Mouse (Mus musculus): Measurements from ENCODE around the gene Syn2. TPM values are rescaled to one million over a fixed set of nuclear protein-coding genes. Genes with fewer than 3 reads are reported as not detected.

Syn2 gene
- polyA plus RNA-seq, 1 experiment from 2014 or later, result 16.2 TPM

Small RNA genes within 50 kb of the gene (microRNA-seq; reads per million reads assigned to microRNA genes)
- gene Gm24767, result not detected

Other genes with a start within 250 kb of the Syn2 start
- gene Vgll4, start 164.9 kb upstream of the Syn2 start, polyA plus RNA-seq (2015; fragmentation: Nextera tagmentation; extraction: Ambion mirVana), result 62.4 and 66.2 TPM in 2 replicates
- gene Tamm41, start 97.0 kb upstream of the Syn2 start, polyA plus RNA-seq (2015; fragmentation: Nextera tagmentation; extraction: Ambion mirVana), result 50.8 and 55.5 TPM in 2 replicates
- gene Gm17482, start 92.4 kb downstream of the Syn2 start, polyA plus RNA-seq (2015; fragmentation: Nextera tagmentation; extraction: Ambion mirVana), result not detected in 2 replicates
- gene Timp4, start 117.3 kb downstream of the Syn2 start, polyA plus RNA-seq (2015; fragmentation: Nextera tagmentation; extraction: Ambion mirVana), result 2.9 and 3.3 TPM in 2 replicates
- gene Pparg, start 226.0 kb downstream of the Syn2 start, polyA plus RNA-seq (2015; fragmentation: Nextera tagmentation; extraction: Ambion mirVana), result 0.18 and 0.22 TPM in 2 replicates